Mouse (Mus musculus) telencephalon, adult 2 months (tissue): ENCODE results near the gene Rundc3a.

ENCODE experiments used
- DNase-seq: peaks from one replicate; pipeline ENCODE4 v3.0.0-alpha.2; 2011; ENCODE audit warnings: low read depth, low spot score

Rundc3a gene

DNA sequence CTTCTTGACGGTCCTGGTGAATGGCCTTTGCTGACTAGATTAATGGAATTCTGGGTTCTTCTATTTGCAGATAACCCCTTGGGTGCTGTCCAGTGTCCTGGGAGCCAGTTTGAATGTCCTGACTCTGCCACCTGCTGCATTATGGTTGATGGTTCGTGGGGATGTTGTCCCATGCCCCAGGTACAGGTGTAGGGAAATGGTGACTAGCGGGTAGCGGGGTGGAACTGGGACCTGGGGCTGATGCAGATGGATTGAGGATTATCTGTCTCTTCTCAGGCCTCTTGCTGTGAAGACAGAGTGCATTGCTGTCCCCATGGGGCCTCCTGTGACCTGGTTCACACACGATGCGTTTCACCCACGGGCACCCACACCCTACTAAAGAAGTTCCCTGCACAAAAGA, 40.7 kb downstream of the Rundc3a start:
- DNase-seq: no peak

DNA sequence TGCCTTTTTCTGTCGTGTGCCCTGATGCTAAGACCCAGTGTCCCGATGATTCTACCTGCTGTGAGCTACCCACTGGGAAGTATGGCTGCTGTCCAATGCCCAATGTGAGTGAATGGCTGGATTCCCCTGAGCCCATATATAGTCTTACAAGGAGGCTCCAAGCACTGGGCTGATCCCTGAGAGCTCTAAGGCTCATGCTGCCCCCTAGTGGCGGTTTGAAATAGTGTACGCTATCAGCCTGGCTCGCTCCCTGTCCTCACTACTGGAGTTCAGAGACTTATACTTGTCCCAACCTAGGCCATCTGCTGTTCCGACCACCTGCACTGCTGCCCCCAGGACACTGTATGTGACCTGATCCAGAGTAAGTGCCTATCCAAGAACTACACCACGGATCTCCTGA, 41.2 kb downstream of the Rundc3a start:
- no peak for DNase-seq

DNA sequence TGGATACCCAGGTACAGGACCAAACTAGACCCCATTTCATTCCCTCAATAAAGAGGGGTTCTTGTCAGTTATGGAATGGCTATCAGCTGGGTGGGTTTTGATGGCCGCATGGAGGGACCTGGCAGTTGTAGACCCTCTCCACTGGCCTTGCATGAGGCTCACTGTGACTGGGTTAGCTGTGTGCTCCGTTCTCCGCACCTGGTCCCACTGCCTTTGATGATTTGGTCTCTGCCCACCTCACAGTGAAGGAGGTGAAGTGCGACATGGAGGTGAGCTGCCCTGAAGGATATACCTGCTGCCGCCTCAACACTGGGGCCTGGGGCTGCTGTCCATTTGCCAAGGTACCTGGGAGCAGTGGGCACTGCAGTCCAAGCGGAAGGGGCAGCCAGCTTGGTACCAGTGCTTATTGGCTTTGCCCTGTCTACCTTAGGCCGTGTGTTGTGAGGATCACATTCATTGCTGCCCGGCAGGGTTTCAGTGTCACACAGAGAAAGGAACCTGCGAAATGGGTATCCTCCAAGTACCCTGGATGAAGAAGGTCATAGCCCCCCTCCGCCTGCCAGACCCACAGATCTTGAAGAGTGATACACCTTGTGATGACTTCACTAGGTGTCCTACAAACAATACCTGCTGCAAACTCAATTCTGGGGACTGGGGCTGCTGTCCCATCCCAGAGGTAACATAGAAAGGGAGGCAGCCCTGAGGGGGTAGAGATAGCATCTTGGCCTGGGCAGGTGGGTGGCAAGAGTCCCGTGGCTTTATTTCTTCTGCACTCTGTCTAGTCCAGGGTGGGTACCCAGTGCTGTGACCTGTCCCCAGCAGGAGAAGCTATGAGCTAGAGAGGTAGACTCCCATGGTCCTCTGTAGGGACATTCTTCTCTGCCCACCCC, 41.9 kb downstream of the Rundc3a start:
- no peak for DNase-seq

DNA sequence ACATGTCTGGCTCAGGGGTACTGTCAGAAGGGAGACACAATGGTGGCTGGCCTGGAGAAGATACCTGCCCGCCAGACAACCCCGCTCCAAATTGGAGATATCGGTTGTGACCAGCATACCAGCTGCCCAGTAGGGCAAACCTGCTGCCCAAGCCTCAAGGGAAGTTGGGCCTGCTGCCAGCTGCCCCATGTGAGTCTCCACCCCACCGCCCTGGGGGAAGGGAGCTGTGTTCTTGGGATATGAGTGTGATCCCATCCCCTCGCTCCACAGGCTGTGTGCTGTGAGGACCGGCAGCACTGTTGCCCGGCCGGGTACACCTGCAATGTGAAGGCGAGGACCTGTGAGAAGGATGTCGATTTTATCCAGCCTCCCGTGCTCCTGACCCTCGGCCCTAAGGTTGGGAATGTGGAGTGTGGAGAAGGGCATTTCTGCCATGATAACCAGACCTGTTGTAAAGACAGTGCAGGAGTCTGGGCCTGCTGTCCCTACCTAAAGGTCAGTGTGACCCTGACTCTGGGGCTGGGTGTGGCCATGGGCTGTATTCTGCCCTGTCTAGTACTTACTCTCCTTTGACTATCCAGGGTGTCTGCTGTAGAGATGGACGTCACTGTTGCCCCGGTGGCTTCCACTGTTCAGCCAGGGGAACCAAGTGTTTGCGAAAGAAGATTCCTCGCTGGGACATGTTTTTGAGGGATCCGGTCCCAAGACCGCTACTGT, 42.7 kb downstream of the Rundc3a start:
- no peak for DNase-seq

DNA sequence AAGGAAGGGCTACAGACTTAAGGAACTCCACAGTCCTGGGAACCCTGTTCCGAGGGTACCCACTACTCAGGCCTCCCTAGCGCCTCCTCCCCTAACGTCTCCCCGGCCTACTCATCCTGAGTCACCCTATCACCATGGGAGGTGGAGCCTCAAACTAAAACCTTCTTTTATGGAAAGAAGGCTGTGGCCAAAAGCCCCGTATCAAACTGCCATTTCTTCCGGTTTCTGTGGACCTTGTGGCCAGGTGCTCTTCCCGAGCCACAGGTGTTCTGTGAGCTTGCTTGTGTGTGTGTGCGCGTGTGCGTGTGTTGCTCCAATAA, 43.2 kb downstream of the Rundc3a start:
- DNase-seq: no peak

DNA sequence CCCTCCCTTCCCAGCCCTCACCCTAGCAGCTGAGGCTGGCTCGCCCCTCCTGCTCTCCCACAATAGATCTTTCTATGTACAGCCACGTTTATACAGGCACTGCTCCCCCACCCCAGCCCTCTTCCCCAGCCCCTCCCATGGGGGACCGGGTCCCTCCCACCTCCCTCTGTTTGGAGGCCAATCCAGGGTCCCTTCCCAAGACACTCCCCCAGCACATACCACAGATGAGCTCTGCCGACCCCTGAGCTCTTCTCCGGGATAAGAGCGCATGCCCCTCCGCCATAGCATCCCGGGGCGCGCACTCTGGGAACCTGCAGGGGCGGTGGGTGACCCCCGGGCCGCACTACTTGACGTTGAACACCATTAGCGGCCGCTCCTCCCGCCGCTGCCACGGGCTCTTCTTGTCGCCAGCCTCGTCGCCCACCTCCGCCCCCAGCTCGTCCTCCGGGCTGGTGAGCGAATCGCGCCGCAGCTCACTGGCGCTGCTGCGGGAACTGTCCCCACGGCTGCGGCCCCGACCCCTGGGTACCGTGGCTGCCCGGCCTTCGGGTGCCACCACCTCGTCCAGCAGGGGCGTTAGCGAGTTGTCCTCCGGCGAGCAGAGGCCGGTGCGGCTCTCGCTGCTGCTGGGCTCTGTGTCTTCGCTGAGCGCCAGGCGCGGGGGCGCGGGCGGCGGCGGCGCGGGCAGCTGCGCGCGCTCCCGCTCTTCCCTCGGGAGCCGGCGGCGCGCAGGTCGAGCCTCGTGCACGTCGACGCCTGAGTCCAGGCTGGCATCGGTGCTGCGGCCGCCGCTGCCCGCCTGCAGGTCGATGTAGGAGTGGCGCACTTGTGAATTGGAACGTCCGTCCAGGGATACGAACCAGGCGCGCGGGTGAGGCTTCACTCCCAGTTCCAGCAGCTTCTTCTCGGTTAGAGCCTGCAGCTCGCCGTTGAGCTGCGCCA, 44.2 kb downstream of the Rundc3a start:
- DNase-seq: no peak

DNA sequence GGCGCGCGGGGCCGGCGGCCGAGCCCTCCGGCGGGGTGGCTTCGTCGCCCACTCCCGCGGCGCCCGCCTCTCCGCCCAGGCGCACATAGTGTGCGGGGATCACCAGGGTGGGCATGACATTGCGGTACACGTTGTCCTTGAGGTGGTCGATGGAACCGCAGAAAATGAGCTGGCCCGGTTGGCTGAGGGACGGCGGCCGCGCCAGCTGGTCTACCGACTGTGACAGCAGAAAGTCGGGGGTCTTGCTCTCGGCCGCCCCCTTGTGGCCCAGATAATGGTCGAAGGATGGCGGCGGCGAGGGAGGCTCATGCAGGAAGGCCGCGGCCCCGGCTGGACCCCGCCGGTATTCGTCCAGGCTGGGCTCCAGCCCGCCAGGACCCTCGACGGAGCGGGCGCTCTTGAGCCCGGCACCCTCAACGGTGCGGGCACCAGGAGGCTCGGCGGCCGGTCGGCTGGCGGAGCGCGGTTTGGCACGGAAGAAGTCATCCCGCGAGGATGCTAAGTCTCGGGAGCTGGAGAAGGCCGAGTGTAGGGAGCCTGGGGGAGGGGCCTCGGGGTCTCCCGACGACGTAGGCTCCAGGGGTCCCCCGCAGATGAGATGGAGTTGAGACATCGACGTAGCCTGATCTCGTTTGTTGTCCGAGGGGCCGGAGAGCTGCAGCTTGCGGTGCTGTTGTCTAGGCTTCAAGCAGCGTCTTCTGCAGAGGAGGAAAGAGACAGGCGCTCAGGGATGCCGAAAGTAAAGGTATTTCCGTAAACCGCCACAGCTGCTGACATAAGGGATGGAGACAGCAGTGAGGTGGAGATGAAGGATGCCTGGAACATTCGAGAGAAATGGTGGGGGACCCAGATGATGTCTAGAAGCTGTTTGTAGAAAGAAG, 45.2 kb downstream of the Rundc3a start:
- DNase-seq: no peak

DNA sequence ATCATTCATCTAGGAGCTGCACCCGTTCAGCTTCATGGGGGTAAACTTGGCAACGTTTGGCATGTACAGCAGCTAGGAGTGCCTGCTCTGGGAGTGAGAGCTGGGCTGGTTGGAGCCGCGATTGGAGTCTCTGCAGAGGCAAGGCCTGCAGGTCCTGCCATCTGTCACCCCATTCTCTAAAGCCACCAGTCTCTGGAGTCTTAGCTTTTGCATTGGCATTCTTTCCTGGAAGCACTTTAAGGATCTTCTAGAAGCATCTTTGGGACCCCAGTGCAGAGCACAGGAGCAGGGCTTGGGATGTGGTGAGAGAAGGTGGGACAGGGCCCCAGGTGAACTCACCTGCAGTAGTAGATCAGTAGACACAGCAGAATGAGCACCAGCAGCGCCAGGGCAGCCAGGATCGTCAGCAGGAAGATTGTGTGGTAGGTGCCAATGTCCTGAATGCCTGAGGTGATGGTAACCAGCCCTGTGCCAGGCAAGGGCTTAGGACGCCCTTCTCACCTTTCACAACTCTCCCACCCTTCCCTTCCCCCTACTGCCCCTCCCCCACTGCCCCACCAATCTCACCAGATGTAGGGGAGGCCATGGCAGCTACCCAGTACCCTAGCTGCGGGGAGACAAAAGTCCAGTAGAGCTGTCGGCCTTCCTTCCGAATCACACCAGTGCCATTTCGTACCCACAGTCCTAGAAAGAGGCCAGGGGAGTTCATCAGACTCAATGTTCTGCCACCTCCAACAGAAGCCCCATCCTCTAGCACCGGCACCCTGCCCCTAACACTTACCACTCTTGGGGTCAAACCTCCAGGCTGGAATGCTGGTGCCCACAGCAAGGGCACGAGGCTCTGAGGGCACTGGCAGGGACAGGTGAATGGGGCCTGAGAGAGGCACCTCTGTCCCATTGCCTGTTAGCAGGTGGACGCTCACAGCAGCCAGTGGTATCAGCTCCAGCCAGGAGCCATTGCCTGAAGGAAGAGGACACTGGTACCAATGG, 46.2 kb downstream of the Rundc3a start:
- DNase-seq: no peak

DNA sequence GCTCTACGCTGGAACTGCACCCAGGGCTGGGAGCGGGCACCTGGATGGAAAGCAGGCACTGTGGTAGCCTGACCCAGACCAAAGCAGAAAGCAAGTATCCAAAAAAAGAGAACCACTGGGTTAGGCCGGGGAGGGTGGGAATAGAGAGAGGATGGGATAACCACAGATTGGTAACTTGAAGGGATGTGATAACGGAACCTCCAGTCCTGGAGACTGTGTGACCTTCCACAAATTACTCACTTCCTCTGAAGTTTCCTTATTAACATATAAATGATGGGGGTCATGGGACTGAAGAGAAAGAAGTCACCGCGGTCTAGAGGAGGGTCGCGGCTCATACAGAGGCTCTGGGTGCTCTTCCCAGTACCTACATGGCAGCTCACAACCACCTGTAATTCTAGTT, 47.1 kb downstream of the Rundc3a start:
- no peak for DNase-seq

DNA sequence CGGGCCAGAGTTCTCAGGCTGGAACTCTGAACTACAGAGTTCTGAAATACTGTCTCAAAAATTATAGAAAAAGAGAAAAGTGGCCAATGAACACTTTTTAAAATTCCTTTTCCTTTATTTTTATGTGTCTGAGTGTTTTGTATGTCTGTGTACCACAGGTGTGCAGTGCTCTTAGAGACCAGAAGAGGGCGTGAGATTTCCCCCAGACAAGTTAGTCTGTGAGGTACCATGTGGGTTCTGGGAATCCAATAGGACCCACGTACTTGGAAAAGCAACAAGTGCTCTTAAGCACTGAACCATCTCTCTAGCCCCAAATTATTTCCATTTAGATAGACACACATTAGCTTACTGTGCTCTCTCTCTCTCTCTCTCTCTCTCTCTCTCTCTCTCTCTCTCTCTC, 48.2 kb downstream of the Rundc3a start:
- no peak for DNase-seq

DNA sequence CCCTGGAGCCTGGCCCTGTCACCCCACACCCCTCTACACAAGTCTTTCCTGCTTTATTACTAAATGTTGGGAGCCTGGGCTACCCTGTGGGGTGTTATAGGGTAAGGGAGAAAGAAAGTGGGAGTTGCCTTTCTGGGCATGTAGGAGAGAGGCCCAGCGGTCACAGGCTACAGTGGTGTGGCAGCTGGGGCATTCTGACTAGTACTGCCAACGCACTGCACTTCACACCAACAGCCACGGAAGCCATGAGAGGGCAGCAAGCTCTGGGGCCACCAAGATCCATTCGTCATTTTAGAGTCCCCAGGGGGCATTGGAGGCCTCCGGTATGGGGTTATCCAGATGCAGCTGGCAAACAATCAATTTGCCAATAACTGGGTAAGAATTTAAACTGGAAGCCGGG, 48.9 kb downstream of the Rundc3a start:
- no peak for DNase-seq

DNA sequence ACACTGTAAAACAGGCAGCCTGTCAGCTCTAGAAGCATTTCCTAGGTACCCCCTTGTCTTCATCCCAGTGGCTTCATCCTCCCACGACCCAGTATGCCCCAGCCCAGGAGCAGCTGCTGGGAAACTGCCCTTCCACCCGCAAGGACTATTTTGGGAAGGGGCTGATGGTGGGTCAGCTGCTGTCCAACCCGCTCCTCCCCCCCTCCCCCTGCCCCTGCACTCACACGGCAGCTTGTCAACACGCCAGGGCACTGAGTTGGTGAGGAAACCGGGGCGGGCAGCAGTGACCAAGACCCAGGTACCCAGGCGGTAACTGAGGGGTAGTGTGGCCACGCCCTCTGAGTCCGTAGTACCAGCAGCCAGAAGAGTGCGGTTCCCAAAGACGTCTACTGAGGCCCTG, 50.5 kb downstream of the Rundc3a start:
- no peak for DNase-seq

DNA sequence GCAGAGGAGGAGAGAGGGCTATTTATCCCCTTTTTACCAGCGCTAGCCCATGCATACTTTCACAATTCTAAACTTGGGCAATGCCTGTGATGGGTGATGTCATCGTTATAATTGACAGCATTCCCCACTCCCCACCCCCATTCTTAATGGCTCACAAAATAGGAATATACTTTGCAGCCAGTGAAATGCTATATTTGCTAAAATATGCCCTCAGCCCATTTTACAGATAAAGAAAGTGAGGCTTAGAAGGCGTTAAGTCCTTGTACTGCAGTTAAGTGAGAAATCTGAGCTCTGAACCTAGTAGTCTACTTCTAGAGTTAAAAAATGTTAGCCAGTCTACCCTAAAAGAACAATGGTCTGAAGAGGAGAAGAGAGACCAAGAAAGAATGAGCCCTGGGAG, 51.1 kb downstream of the Rundc3a start:
- no peak for DNase-seq

DNA sequence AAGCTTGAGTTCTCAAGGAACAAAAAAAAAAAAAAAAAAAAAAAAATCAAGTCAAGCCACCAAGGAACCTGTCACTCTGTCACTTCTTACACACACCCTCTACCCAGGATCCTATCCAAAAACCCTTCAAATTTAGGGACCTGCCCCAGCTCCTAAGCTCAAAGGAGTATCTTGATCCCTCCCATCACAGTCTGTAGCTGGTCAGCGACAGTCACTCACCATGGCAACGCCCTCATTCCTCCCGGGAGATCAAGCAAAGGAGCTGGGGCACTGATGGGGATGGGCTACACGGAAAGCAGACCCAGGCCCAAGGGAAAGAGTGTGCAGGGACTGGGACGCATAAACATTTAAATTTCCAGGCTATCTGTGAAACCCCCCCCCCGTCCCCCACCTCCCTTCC, 51.6 kb downstream of the Rundc3a start:
- no peak for DNase-seq

DNA sequence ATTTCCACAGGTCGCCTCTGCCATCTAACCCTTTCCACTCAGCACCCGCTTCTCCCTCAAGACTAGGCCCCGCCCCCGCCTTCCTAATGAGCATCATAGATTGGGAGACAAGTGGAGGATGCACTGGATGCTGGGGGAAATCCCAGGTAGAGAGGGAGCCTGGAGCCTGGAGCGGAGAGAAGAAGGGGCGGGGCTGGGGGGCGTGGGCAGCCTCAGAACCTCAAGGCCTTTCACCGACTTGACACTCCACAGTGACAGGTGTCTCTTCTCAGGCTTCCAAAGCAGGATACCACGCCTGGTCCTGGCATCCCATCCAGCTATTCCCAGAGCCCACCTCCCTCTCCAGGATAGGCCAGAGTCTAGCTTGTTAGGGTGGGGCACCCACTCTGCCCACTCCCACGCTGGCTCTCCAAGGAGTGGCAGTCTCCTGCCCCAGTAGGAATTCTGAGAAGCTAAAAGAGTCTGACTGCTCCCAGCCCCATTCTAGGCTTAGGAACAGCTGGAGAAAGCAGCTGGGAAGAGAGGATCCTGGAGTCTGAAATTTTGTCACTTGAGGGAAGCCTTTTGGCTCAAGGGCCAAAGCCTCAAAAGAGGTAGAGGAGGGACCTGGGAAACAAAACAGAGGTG, 52.2 kb downstream of the Rundc3a start:
- no peak for DNase-seq

DNA sequence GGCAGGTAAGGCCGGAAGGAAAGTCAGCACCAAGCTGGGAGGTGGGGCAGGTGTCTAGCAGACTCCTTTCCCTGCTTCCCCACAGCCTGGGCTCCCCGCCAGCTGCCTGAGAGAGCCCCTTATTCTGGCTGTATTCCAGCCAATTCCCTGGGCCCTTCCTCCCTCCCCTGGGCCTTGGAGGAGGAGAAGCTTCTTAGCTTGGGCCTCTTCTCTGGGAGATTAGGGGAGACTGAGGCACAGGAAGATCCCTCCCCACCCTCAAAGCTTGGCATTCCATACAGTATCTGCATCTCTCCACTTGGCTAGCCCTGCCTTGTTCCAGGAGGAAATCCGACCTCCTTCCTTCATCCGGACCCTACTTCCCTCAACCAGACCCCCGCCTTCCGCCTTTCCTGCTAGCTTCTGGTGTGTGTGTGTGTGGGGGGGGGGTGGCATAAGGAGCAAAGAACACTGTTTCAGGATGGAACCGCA, 52.7 kb downstream of the Rundc3a start:
- no peak for DNase-seq

DNA sequence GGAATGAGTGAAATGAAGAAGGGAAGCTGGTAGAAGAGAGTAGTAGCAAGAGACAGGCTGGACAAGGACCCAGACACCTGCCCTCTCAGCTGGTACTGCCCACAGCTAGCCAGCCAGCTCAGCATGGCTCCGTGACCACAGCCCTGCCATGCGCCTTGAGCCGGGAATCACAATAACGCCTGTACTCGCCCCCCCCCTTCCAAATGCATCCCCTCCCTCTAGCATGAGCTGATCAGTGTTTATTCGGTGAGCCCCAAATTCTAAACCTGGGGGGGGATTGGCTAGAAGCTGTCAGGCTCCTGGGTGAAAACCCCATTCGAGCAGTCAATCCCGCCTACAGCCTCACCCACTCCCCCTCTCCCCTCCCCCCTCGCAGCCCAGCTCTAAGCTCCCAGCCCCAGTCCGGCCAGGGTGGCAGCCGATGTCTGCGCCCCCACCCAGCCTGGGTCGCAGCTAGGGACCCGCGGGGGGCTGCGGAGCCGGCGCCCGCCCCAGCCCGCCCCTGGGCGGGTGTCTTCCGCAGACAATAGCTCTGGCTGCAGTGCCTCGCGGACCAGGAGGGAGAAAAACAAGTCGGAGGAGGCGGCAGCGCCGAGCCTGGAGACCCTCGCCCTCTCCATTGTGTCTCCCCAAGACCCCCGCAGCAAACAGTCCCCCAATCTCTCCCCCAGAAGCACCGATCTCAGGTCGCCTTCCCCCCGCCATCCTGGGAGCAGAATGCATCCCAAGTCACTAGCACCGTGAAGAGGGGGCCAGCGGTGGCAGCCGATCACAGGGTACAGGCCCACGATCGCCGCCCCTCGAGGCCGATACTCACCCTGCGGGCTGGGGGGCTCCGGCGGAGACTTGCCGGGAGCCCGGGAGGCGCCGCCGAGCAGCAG, 53.6 kb downstream of the Rundc3a start:
- no peak for DNase-seq

DNA sequence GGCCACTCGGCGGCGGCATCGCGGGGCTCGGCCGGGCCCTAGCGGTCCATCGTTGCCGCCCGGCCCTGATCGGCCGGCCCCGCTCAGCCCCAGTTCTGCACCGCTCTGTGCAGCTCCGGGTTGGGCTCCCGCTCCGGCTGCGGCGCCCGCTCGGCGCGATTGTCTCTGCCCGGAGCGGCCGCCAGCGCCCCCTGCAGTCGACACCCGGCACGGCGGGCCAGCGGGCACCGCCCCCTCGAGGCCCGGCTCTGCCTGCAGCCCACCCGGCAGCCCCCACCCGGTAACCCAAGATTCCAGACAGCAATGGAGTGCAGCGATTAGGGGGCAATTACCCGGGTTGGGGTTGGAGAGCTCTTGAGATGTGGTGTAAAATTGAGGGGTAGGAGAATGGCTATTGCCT, 54.3 kb downstream of the Rundc3a start, which contains the start of gene Fam171a2:
TSS of gene Fam171a2 (minus strand) at position 186 of the 400 bp plus-strand sequence.
- DNase-seq: no peak
